Mouse (Mus musculus) heart, embryonic 10.5 days (tissue): ENCODE results near the gene Cwc27. TPM values are rescaled to one million over a fixed set of nuclear protein-coding genes. Genes with fewer than 3 reads are reported as not detected.
A peak's percentile ranks its signal among the peaks of the same experiment; 100 is the strongest.

Experiments used
- DNase-seq: peaks from one replicate; pipeline ENCODE4 v3.0.0-alpha.2; 2017; ENCODE audit warnings: low spot score
- H3K27ac ChIP-seq: fragments of 300-500 bp; sonication (generic); 2 replicates; pipeline ENCODE4 v1.5.1; 2016; ENCODE audit warnings: mild to moderate bottlenecking
- H3K27me3 ChIP-seq: fragments of 300-500 bp; sonication (generic); 2 replicates; pipeline ENCODE4 v1.6.1; 2016; ENCODE audit warnings: mild to moderate bottlenecking; ENCODE audit not compliant: poor library complexity, insufficient read depth, severe bottlenecking
- H3K36me3 ChIP-seq: fragments of 300-500 bp; sonication (generic); 2 replicates; pipeline ENCODE4 v1.6.1; 2016; ENCODE audit warnings: mild to moderate bottlenecking, moderate library complexity
- H3K4me1 ChIP-seq: fragments of 300-500 bp; sonication (generic); 2 replicates; pipeline ENCODE4 v1.6.1; 2016; ENCODE audit warnings: mild to moderate bottlenecking
- H3K4me3 ChIP-seq: fragments of 300-500 bp; sonication (generic); 2 replicates; pipeline ENCODE4 v1.5.1; 2016; ENCODE audit warnings: mild to moderate bottlenecking, moderate library complexity
- H3K9me3 ChIP-seq: fragments of 300-500 bp; sonication (generic); 2 replicates; pipeline ENCODE4 v1.6.1; 2016; ENCODE audit warnings: mild to moderate bottlenecking, moderate library complexity
- WGBS: fragments of 180-500 bp; shearing (Covaris S2); methylation state at CpG from one replicate; pipeline ENCODE4 v1.1.7; 2016; 5-methylcytosine and 5-hydroxymethylcytosine counted together
- polyA plus RNA-seq: library from polyadenylated mRNA; unstranded; fragments of >200 nt; fragmentation: Nextera tagmentation; extraction: Ambion mirVana; gene quantifications from 2 replicates; pipeline ENCODE4 v1.2.1, GENCODE M21; 2016

Cwc27 gene
- polyA plus RNA-seq, 1 experiment from 2014 or later: 29.7 TPM

DNA sequence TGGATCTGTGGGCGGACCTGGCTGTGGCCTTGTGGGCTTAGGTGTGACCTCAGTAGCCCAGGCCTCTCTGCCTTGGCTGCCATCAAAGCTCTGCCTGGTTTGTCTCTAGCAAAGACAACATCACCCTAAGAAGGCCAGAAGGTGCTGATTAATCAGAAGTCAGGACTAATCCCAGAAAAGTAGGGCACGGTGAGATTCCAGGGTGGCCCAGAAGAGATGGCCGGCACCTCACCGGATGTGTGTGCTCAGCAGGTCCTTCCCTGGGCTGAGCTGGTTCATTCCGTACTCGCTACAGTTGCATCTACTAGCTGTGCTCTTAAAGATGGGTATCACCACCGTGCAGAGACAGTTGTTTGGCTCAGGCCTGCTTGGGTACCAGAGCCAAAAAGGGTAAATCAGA lies 201.8 kb downstream of the Cwc27 start:
- H3K9me3 ChIP-seq: no peaks in the 10 kb centered on the region
- no peaks in the 10 kb centered on the region for H3K36me3 ChIP-seq
- 86% methylated on average over 7 of the region's 7 CpGs for WGBS
- H3K4me1 ChIP-seq: peaks cover 3% of the 10 kb centered on the region; the same call in 1 of the 2 replicates
- no peak overlapping the region for H3K4me3 ChIP-seq
- H3K27ac ChIP-seq: no peak overlapping the region
- no peaks in the 10 kb centered on the region for H3K27me3 ChIP-seq
- DNase-seq: peak; percentile 70

DNA sequence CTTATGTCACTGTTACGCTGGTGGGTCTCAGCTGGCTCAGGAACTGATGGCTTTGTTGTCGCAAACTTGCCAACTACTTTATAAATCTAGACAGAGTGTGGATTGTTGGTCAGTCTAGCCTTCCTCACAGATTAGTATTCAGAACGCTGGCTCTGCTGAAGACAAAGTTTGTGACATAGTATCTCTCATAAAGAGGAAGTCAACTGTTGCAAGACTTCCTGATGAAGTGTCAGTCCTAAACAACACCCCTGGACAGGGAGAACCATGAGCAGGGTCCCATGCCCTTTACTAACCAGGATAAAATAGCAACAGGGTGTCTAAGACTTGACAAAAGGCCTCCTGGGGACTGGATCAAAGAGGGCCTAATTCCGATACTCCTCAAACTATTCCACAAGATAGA lies 205.6 kb downstream of the Cwc27 start:
- H3K36me3 ChIP-seq: no peaks in the 10 kb centered on the region
- WGBS: 90% methylated on average over 4 of the region's 4 CpGs

DNA sequence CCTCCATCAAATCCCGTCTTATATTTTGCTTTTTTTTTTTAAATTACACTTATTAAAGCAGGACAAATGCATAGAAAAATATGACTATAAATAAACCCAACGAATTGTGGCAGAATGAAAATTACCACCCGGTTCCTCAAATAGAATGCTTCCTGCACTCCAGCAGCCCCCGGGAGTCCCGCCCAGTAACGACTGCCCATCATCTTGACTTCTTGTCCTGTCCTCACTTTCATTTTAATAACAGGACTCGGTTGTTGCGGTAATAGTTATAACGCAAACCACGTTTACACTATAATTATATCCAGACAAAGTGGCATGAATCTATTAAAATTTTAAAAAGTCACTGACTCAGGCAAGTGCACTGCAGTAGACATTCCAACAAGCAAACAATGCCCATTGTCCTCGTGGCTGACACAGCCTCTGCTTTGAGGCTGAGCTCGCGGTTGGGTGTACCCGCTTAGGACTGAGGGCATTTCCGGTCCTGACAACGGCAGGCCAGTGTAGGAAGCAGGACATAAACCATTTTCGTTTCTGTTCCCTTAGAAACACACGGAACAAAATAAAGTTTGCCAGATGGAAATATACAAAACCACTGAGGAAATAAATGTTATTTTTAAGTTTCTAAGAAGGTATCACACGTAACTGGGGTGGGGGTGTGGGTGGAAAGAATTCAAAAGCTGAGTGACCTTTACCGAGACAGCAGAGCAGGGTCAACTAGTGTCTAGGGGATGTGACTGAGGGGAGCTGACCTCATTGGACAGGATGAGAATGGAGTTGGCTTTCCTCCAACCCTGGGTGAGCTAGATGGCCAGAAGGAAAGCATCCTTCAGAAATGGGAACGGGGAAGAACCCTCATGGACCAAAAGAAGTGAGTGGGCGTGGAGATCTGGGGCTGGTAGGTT lies 206.5 kb downstream of the Cwc27 start:
- Histone ChIP-seq H3K27ac (no peak overlapping the region), H3K36me3 (no peaks in the 10 kb centered on the region), H3K9me3 (no peaks in the 10 kb centered on the region), H3K27me3 (no peaks in the 10 kb centered on the region), H3K4me1 (no peaks in the 10 kb centered on the region; the same call in 1 of the 2 replicates), H3K4me3 (no peak overlapping the region)
- WGBS: 83% methylated on average over 22 of the region's 22 CpGs
- peak; percentile 71 for DNase-seq

More for the DNA sequence above, 205.6 kb downstream of the Cwc27 start:
- Histone ChIP-seq H3K27me3 (no peaks in the 10 kb centered on the region), H3K4me3 (no peak overlapping the region), H3K9me3 (no peaks in the 10 kb centered on the region), H3K4me1 (no peaks in the 10 kb centered on the region; the same call in 1 of the 2 replicates), H3K27ac (no peak overlapping the region)
- DNase-seq: no peak

DNA sequence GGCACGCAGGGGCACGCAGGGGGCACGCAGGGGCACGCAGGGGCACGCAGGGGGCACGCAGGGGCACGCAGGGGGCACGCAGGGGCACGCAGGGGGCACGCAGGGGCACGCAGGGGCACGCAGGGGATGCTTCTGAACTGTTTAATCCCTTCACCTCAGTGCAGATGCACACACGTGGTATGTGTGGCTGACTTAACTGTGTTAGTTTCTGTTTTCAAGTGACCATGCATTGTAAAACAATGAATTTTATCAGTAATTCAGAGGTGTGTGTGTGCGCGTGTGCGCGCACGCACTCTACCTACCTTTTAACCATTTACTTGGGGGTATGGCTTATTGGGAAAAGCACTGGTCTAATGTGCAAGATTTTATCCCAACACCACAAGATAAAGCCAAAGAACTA lies 208.4 kb downstream of the Cwc27 start:
- no peaks in the 10 kb centered on the region for H3K27me3 ChIP-seq
- no peak overlapping the region for H3K27ac ChIP-seq
- WGBS: 92% methylated on average over 18 of the region's 18 CpGs
- no peak overlapping the region for H3K4me3 ChIP-seq
- DNase-seq: peak; percentile 58
- no peaks in the 10 kb centered on the region; the same call in 1 of the 2 replicates for H3K4me1 ChIP-seq
- H3K9me3 ChIP-seq: no peaks in the 10 kb centered on the region
- H3K36me3 ChIP-seq: no peaks in the 10 kb centered on the region

DNA sequence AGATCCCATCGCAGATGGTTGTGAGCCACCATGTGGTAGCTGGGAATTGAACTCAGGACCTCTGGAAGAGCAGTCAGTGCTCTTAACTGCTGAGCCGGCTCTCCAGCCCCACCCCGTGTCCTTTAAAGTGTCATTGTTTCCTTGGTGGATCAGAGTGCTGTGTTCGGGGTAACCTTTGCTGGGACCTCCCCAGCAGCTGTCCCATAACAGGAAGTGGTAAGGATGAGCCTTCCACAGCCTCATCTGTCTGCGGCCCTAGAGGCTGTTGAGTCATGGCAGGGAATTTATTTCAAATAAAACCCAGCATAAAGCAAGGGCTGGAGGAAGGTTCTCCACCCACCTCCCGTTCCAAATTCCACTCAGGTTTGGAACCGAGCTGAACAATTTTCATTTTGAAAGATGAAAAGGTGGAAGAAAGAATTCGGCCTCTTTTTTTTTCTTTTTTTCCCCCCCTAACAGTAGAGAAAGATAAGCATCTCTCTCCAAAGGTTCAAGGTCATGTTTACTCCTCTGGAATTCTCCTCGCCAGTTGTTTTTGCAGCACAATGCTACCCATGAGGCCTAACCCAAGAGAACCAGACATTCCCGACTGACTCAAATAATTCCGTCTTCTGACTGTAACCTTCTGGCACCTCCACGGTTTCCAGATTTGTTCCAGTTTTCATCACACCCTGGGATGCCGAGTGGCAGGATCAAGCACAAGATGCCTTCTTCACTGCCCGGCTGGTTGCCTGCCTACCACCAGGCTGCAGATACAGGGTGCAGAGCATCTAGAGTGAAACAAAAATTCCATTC lies 210.0 kb downstream of the Cwc27 start:
- H3K36me3 ChIP-seq: no peaks in the 10 kb centered on the region
- 77% methylated on average over 14 of the region's 14 CpGs for WGBS
- no peaks in the 10 kb centered on the region for H3K9me3 ChIP-seq
- no peak overlapping the region; the same call in 1 of the 2 replicates for H3K27ac ChIP-seq
- H3K4me3 ChIP-seq: no peak overlapping the region
- H3K27me3 ChIP-seq: no peaks in the 10 kb centered on the region
- H3K4me1 ChIP-seq: no peaks in the 10 kb centered on the region; the same call in 1 of the 2 replicates
- DNase-seq: no peak

DNA sequence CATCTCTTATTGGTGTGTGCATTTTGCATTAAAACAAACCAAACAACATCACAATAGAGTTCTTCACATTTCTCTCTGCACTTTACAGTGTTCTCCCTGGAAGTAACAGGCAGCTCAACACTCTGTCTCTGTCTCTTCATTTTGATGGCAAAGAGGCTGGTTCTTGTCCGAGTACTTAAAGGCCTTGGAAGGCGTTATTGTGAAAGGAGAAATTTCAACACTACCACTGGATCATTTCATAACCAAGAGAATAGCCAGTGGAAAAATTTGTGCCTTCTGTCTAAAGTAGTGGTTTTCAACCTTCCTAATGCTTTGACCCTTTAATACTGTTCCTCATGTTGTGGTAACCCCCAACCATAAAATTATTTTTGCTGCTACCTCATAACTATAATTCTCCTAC lies 211.8 kb downstream of the Cwc27 start:
- Histone ChIP-seq H3K27ac (no peak overlapping the region), H3K9me3 (no peaks in the 10 kb centered on the region), H3K4me1 (no peaks in the 10 kb centered on the region), H3K36me3 (no peaks in the 10 kb centered on the region), H3K4me3 (no peak overlapping the region), H3K27me3 (no peaks in the 10 kb centered on the region)
- whole genome bisulfite sequencing: 85% methylated on average over 2 of the region's 2 CpGs
- no peak for DNase-seq

DNA sequence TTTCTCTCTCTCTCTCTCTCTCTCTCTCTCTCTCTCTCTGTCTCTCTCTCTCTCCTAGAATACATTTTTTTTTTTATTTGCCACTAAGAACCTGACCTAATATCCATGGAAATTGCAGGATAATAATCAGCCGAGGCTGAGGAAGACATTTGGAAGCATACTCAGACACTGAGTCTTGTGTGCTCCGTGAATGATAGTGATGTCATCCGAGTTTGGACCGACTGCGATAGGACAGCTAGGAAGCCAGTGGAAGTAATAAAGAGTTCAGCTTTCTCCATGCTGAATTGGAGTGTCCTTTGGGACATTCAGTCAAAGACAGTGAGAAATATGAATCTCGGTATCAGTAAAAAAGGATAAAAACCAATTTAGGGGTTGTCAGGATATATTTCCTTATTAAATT lies 214.7 kb downstream of the Cwc27 start:
- no peak overlapping the region for H3K27ac ChIP-seq
- H3K4me1 ChIP-seq: no peaks in the 10 kb centered on the region
- 80% methylated on average over 6 of the region's 6 CpGs for WGBS
- no peaks in the 10 kb centered on the region for H3K9me3 ChIP-seq
- H3K27me3 ChIP-seq: no peaks in the 10 kb centered on the region
- no peak overlapping the region for H3K4me3 ChIP-seq
- H3K36me3 ChIP-seq: no peaks in the 10 kb centered on the region
- no peak for DNase-seq

DNA sequence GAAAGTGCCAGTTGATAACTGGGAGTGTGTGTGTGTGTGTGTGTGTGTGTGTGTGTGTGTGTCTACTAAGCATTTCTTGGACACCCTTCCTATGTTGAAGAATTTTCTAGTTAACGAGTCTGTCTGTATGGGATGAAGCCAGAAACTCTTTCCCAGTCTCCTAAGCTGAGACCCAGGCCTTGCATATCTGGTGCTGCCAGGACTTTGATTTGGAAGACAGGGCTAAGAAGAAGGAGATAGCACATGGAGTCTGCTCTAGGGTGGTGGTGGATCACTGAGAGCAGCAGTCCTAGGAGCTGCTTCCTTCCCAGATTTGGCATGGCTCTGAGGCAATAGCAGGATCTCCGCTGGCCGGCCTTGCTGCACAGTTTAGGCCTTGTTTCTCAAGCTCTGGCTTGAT lies 215.2 kb downstream of the Cwc27 start:
- Histone ChIP-seq H3K9me3 (no peaks in the 10 kb centered on the region), H3K27ac (no peak overlapping the region), H3K27me3 (no peaks in the 10 kb centered on the region), H3K4me3 (no peak overlapping the region), H3K36me3 (no peaks in the 10 kb centered on the region), H3K4me1 (no peaks in the 10 kb centered on the region)
- 80% methylated on average over 3 of the region's 3 CpGs for WGBS
- DNase-seq: no peak

DNA sequence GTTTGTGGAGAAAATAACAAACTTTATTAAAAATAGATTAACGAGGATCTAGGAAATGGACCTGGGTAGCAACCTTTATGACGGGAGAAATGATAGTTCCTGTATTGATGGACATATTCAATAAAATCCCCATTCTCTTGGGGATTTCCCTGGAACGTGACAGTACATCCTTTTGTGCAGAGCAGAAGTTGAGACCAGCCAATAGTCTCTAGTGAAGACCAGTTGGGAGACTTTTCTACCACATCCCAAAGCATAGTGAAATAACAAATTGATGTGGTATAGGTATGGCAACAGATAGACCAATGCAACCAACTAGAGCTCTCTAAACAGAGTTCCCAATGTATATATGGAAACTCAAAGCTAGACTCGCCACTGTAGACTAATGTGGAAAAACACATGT lies 220.7 kb downstream of the Cwc27 start:
- no peak overlapping the region for H3K27ac ChIP-seq
- DNase-seq: no peak
- 87% methylated on average over 4 of the region's 4 CpGs for WGBS
- H3K9me3 ChIP-seq: no peaks in the 10 kb centered on the region
- H3K36me3 ChIP-seq: no peaks in the 10 kb centered on the region
- H3K4me3 ChIP-seq: no peak overlapping the region
- no peaks in the 10 kb centered on the region for H3K4me1 ChIP-seq
- no peaks in the 10 kb centered on the region for H3K27me3 ChIP-seq

DNA sequence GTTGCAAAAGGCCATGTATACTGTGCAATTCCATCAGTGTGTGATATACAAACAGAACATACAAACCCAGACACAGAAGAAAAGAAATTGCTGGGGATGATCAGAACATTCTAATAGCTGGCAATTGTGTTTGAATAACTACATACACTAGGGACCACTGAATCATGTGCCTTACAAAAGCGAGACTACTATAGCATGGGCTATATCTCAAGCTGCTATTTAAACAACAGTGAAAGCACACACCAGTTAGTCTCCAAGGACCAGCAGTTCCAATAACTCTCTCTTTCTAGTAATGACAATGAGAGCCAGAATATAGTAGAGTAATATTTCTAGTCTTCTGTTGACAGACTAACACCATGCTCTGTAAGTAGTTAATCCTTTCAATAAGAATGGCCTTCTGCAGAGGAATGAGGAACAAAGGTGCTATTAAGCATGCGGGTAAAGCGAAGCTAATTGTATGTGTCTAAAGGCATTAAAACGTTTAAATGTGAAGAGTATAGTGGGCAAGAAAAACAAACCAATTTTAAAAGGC lies 222.1 kb downstream of the Cwc27 start:
- Histone ChIP-seq H3K4me1 (no peaks in the 10 kb centered on the region), H3K4me3 (no peak overlapping the region), H3K36me3 (no peaks in the 10 kb centered on the region), H3K27me3 (no peaks in the 10 kb centered on the region), H3K9me3 (no peaks in the 10 kb centered on the region), H3K27ac (no peak overlapping the region)
- WGBS: 78% methylated on average over 4 of the region's 4 CpGs
- DNase-seq: no peak

DNA sequence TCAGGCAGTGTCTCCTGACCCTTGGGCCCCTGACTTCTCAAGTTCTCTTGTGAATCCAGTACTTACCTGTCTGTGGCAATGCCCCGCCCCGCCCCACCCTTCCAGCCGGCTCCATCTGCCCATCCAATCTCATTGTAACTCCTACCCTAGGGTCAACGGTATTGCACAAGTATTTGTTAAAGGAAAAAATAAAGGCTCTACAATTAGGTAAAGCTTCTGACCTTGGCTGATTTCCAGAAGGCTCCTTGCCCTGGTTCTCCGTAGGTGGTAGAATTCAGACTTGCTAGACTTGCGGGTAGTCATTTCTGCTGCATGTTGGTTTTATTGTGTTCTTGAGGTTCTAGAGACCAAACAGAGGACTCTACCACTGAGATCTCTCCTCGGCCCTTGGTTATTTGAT lies 226.0 kb downstream of the Cwc27 start:
- no peak overlapping the region for H3K27ac ChIP-seq
- H3K27me3 ChIP-seq: no peaks in the 10 kb centered on the region
- no peaks in the 10 kb centered on the region for H3K36me3 ChIP-seq
- DNase-seq: no peak
- 91% methylated on average over 7 of the region's 7 CpGs for WGBS
- H3K4me1 ChIP-seq: no peaks in the 10 kb centered on the region
- no peaks in the 10 kb centered on the region for H3K9me3 ChIP-seq
- no peak overlapping the region for H3K4me3 ChIP-seq

DNA sequence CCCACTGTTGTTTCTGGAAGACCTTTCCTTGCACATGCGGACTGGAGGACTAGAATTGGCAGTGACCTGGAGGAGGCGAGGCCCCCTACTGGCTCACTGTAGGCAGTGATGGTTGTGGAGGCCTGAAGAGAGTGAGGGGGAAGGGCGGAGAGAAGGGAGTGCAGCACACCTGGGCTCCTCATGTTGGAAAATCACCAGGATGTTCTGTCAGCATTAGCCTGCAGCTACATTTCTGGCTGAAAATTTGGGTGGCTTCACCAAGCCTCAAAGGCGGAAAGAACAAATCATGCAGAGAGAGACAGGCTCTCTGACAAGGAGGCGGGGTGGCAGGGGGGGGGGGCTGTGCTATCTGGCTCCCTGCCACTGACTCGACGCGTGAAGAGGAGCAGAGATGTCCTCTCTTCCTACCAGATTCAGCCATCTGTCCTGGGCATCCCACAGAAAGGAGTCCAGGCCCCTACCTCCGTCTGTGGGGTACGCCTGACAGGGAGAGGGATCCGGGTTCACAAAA lies 226.8 kb downstream of the Cwc27 start:
- no peaks in the 10 kb centered on the region for H3K4me1 ChIP-seq
- H3K27ac ChIP-seq: no peak overlapping the region
- WGBS: 44% methylated on average over 11 of the region's 11 CpGs
- no peak overlapping the region for H3K4me3 ChIP-seq
- H3K36me3 ChIP-seq: no peaks in the 10 kb centered on the region
- no peaks in the 10 kb centered on the region for H3K27me3 ChIP-seq
- no peaks in the 10 kb centered on the region for H3K9me3 ChIP-seq
- no peak for DNase-seq

DNA sequence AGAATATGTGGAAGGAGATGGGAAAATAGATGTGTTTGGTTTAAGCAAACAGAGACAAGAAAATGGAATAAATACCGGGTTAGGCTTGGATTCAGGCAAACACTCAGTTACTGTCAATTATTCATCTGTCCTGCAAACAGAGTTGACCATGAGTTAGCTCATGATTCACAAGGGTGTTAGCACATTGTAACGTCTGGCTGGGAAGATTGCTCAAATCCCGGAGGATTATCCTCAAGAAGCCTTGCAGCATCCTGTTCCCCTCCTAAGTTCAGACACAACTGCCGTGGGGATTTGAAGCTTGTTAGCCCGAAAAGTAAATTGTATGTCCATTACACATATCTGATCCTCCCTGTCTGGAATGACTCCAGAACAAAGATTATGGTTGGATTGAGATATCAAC lies 228.6 kb downstream of the Cwc27 start:
- WGBS: 65% methylated on average over 5 of the region's 5 CpGs
- no peaks in the 10 kb centered on the region for H3K4me1 ChIP-seq
- no peak overlapping the region for H3K4me3 ChIP-seq
- H3K27ac ChIP-seq: no peak overlapping the region
- H3K36me3 ChIP-seq: no peaks in the 10 kb centered on the region
- no peaks in the 10 kb centered on the region for H3K27me3 ChIP-seq
- no peaks in the 10 kb centered on the region for H3K9me3 ChIP-seq
- no peak for DNase-seq
